Mouse (Mus musculus): ENCODE measurements at regions not wholly inside any gene's neighbourhood (a gene's known extent, or its start where the extent isn't known, plus 50 kb on each side); places are given as distances from the start of the nearest gene placed in this dataset.

DNA sequence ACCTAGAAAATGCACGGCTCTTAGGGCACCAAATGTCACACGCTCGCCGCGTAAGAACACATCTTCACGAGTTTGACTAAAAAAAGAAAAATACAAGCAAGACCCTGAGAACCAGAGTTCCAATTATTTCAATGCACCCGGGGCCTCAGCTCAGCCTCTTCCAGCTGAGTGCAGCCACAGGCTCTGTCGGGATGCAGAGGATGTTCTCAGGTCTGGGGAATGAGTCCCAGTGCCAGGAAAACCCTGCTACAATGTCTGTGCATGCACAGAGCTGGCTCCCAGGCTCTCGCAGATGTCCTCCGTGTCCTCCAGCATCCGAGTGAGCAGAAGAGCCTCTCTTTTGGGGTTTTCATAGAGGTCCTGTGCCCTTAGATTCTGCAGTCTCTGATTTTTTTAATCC is 219.1 kb downstream of the Fndc1 start:
- no peak overlapping the region for H3K9ac ChIP-seq (ENCODE audit: low read length)
- no peaks in the 10 kb centered on the region for H3K36me3 ChIP-seq (ENCODE audit: control insufficient read depth, insufficient read depth, low read length)
- no peak overlapping the region for H3K4me3 ChIP-seq (replicated peaks; ENCODE audit: low read length)
- no peak for ATAC-seq (ENCODE audit: insufficient read depth, low FRiP score)
- no peak overlapping the region for H3K27ac ChIP-seq (ENCODE audit: low read length)
- H3K4me2 ChIP-seq (ENCODE audit: low read depth, low read length) = no peak overlapping the region
- H3K4me1 ChIP-seq (ENCODE audit: control insufficient read depth, insufficient read depth, low read length) = no peaks in the 10 kb centered on the region
- no peaks in the 10 kb centered on the region for H3K27me3 ChIP-seq (ENCODE audit: control insufficient read depth, insufficient read depth, low read length)
- H3K9me3 ChIP-seq (replicated peaks; ENCODE audit: control insufficient read depth, low read length) = no peaks in the 10 kb centered on the region
- 72% methylated on average over 11 of the region's 11 CpGs for whole genome bisulfite sequencing

GRCm38 (mm10) chr17:7607431-7607830 is 219.7 kb downstream of the Fndc1 start:
- no peaks in the 10 kb centered on the region for H3K9me3 ChIP-seq (replicated peaks; ENCODE audit: control insufficient read depth, low read length)
- H3K36me3 ChIP-seq (ENCODE audit: control insufficient read depth, insufficient read depth, low read length) = no peaks in the 10 kb centered on the region
- 78% methylated on average over 4 of the region's 4 CpGs for WGBS
- no peak overlapping the region for H3K27ac ChIP-seq (ENCODE audit: low read length)
- H3K4me1 ChIP-seq (ENCODE audit: control insufficient read depth, insufficient read depth, low read length) = no peaks in the 10 kb centered on the region
- no peak for ATAC-seq (ENCODE audit: insufficient read depth, low FRiP score)
- no peak overlapping the region for H3K9ac ChIP-seq (ENCODE audit: low read length)
- H3K4me3 ChIP-seq (replicated peaks; ENCODE audit: low read length) = no peak overlapping the region
- H3K27me3 ChIP-seq (ENCODE audit: control insufficient read depth, insufficient read depth, low read length) = no peaks in the 10 kb centered on the region
- no peak overlapping the region for H3K4me2 ChIP-seq (ENCODE audit: low read depth, low read length)

DNA sequence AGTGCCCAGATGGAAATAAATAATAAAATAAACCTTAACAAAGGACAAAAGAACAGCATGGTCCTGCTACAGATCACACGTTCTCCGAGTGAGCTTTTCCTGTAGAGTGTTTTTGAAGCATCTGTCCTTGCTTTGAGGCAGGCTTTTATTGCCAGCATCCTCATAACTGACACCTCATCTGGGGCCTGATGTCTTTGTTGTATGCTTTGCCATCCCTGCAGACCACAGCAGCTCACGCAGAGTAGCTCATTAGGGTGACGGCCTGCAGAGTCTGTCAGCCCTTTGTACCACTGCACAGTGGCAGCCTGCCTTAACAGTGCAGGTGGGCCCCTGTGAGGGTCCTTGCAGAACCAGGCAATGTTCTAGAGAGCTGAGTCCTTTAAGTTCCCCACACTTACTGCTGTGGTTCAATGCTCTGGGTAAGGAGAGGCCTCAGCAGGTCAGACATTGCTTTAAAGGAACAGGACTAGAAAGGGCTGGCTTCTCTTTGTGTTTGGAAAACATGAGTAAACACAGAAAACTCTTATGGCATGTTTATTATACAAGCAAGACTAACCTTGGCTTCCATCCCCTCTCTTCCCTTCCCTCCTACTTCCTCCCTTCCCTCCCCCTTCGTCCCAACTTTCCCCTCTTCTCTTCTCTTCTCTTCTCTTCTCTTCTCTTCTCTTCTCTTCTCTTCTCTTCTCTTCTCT is 219.7 kb upstream of the Unc93a2 start:
- no peaks in the 10 kb centered on the region for H3K9me3 ChIP-seq (replicated peaks; ENCODE audit: control insufficient read depth, low read length)
- peak overlapping the region; percentile 33; the same call in 1 of the 2 replicates for H3K27ac ChIP-seq (ENCODE audit: low read length)
- H3K27me3 ChIP-seq (ENCODE audit: control insufficient read depth, insufficient read depth, low read length) = no peaks in the 10 kb centered on the region
- peak; percentile 47; the same call in 1 of the 2 replicates for ATAC-seq (ENCODE audit: insufficient read depth, low FRiP score)
- H3K9ac ChIP-seq (ENCODE audit: low read length) = peak overlapping the region; percentile 21; the same call in 1 of the 2 replicates
- no peaks in the 10 kb centered on the region for H3K36me3 ChIP-seq (ENCODE audit: control insufficient read depth, insufficient read depth, low read length)
- peaks cover 5% of the 10 kb centered on the region; the same call in 1 of the 2 replicates for H3K4me1 ChIP-seq (ENCODE audit: control insufficient read depth, insufficient read depth, low read length)
- H3K4me3 ChIP-seq (replicated peaks; ENCODE audit: low read length) = no peak overlapping the region
- H3K4me2 ChIP-seq (ENCODE audit: low read depth, low read length) = no peak overlapping the region
- WGBS = 63% methylated on average over 5 of the region's 5 CpGs

DNA sequence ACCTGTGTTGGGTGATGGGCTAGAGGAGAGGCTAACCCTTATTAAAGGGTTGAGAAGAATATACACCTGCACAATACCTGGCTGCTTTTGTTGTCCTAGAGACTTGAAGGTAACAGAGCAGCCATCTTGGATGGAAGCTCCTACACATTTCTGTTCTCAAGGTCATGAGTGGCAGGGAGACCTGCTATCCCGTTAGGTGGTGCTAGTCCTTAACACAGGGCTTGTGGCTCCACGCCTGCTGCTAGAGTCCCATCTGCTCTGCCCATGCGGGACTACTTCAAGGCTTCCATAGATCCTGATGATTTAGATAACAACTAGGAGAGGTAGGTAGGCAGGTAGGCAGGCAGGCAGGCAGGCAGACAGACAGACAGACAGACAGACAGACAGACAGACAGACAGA is 218.8 kb upstream of the Unc93a2 start:
- H3K27ac ChIP-seq (ENCODE audit: low read length) = no peak overlapping the region
- H3K9ac ChIP-seq (ENCODE audit: low read length) = no peak overlapping the region
- peaks cover 5% of the 10 kb centered on the region; the same call in 1 of the 2 replicates for H3K4me1 ChIP-seq (ENCODE audit: control insufficient read depth, insufficient read depth, low read length)
- WGBS = 82% methylated on average over 3 of the region's 3 CpGs
- H3K27me3 ChIP-seq (ENCODE audit: control insufficient read depth, insufficient read depth, low read length) = no peaks in the 10 kb centered on the region
- ATAC-seq (ENCODE audit: insufficient read depth, low FRiP score) = no peak
- no peak overlapping the region for H3K4me2 ChIP-seq (ENCODE audit: low read depth, low read length)
- no peaks in the 10 kb centered on the region for H3K36me3 ChIP-seq (ENCODE audit: control insufficient read depth, insufficient read depth, low read length)
- no peak overlapping the region for H3K4me3 ChIP-seq (replicated peaks; ENCODE audit: low read length)
- H3K9me3 ChIP-seq (replicated peaks; ENCODE audit: control insufficient read depth, low read length) = no peaks in the 10 kb centered on the region

DNA sequence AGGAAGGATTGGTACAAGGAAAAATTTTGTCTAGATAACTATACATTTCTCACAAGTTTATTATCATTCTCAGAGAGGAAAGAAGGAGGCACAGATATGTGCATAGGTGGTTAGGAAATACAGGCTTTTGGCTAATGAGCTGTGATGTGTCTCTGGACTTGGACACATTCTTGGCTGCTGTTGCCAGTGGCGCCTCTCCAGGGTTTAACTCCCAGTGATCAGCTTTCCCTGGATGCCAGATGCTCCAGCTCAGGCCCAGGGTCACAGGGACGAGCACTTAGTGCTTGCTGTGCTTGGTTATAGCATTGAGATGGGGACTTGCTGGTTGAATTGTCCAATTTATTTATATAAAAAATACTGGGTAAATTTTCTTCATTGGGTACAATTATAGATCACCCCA is 215.3 kb upstream of the Unc93a2 start:
- H3K36me3 ChIP-seq (ENCODE audit: control insufficient read depth, insufficient read depth, low read length) = no peaks in the 10 kb centered on the region
- H3K4me1 ChIP-seq (ENCODE audit: control insufficient read depth, insufficient read depth, low read length) = peaks cover 5% of the 10 kb centered on the region; the same call in 1 of the 2 replicates
- H3K27me3 ChIP-seq (ENCODE audit: control insufficient read depth, insufficient read depth, low read length) = no peaks in the 10 kb centered on the region
- H3K27ac ChIP-seq (ENCODE audit: low read length) = no peak overlapping the region
- no peak overlapping the region for H3K4me3 ChIP-seq (replicated peaks; ENCODE audit: low read length)
- 0 out of 2 replicates have a peak, but pooled peaks cover 2% of the 10 kb centered on the region for H3K9me3 ChIP-seq (replicated peaks; ENCODE audit: control insufficient read depth, low read length)
- WGBS = 28% methylated on average over 2 of the region's 2 CpGs
- H3K9ac ChIP-seq (ENCODE audit: low read length) = no peak overlapping the region
- peak; percentile 44; the same call in 1 of the 2 replicates for ATAC-seq (ENCODE audit: insufficient read depth, low FRiP score)
- no peak overlapping the region for H3K4me2 ChIP-seq (ENCODE audit: low read depth, low read length)

DNA sequence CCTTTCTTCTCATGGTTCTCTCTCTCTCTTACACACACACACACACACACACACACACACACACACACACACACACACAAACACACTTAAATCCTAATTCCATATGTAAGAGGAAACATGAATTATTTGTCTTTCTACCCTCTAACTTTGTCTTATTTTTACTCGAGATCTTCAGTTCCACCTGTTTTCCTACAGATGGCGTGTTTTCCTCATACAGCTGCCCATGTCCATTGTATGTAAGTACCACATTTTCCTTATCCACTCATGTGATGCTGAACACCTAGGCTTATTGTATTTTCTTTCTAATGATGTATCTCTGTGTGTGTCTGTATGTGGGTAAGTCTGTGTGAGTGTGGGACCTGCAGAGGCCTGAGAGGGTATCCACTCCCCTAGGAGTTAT is 212.2 kb upstream of the Unc93a2 start:
- Histone ChIP-seq H3K9ac (ENCODE audit: low read length) (no peak overlapping the region), H3K4me2 (ENCODE audit: low read depth, low read length) (no peak overlapping the region), H3K4me1 (ENCODE audit: control insufficient read depth, insufficient read depth, low read length) (peaks cover 5% of the 10 kb centered on the region; the same call in 1 of the 2 replicates), H3K27me3 (ENCODE audit: control insufficient read depth, insufficient read depth, low read length) (no peaks in the 10 kb centered on the region), H3K27ac (ENCODE audit: low read length) (no peak overlapping the region), H3K4me3 (replicated peaks; ENCODE audit: low read length) (no peak overlapping the region), H3K36me3 (ENCODE audit: control insufficient read depth, insufficient read depth, low read length) (no peaks in the 10 kb centered on the region), H3K9me3 (replicated peaks; ENCODE audit: control insufficient read depth, low read length) (0 out of 2 replicates have a peak, but pooled peaks cover 3% of the 10 kb centered on the region)
- 56% methylated on average over 2 of the region's 2 CpGs for WGBS
- no peak for ATAC-seq (ENCODE audit: insufficient read depth, low FRiP score)

GRCm38 (mm10) chr17:7594801-7595200 is 209.5 kb upstream of the Unc93a2 start:
- Histone ChIP-seq H3K4me1 (ENCODE audit: control insufficient read depth, insufficient read depth, low read length) (no peaks in the 10 kb centered on the region), H3K27me3 (ENCODE audit: control insufficient read depth, insufficient read depth, low read length) (no peaks in the 10 kb centered on the region), H3K9ac (ENCODE audit: low read length) (no peak overlapping the region), H3K27ac (ENCODE audit: low read length) (no peak overlapping the region), H3K4me3 (replicated peaks; ENCODE audit: low read length) (no peak overlapping the region), H3K4me2 (ENCODE audit: low read depth, low read length) (no peak overlapping the region), H3K36me3 (ENCODE audit: control insufficient read depth, insufficient read depth, low read length) (no peaks in the 10 kb centered on the region), H3K9me3 (replicated peaks; ENCODE audit: control insufficient read depth, low read length) (0 out of 2 replicates have a peak, but pooled peaks cover 3% of the 10 kb centered on the region)
- 39% methylated on average over 3 of the region's 3 CpGs for WGBS
- no peak for ATAC-seq (ENCODE audit: insufficient read depth, low FRiP score)

- H3K9ac ChIP-seq (ENCODE audit: low read length) = no peak overlapping the region
- H3K27me3 ChIP-seq (ENCODE audit: control insufficient read depth, insufficient read depth, low read length) = no peaks in the 10 kb centered on the region
- H3K9me3 ChIP-seq (replicated peaks; ENCODE audit: control insufficient read depth, low read length) = 0 out of 2 replicates have a peak, but pooled peaks cover 3% of the 10 kb centered on the region
- H3K4me1 ChIP-seq (ENCODE audit: control insufficient read depth, insufficient read depth, low read length) = no peaks in the 10 kb centered on the region
- 73% methylated on average over 4 of the region's 4 CpGs for WGBS
- ATAC-seq (ENCODE audit: insufficient read depth, low FRiP score) = no peak
- H3K36me3 ChIP-seq (ENCODE audit: control insufficient read depth, insufficient read depth, low read length) = no peaks in the 10 kb centered on the region
- H3K27ac ChIP-seq (ENCODE audit: low read length) = no peak overlapping the region
- H3K4me2 ChIP-seq (ENCODE audit: low read depth, low read length) = no peak overlapping the region
- H3K4me3 ChIP-seq (replicated peaks; ENCODE audit: low read length) = no peak overlapping the region
These were observed 207.2 kb upstream of the Unc93a2 start for GRCm38 (mm10) chr17:7592491-7592890.

DNA sequence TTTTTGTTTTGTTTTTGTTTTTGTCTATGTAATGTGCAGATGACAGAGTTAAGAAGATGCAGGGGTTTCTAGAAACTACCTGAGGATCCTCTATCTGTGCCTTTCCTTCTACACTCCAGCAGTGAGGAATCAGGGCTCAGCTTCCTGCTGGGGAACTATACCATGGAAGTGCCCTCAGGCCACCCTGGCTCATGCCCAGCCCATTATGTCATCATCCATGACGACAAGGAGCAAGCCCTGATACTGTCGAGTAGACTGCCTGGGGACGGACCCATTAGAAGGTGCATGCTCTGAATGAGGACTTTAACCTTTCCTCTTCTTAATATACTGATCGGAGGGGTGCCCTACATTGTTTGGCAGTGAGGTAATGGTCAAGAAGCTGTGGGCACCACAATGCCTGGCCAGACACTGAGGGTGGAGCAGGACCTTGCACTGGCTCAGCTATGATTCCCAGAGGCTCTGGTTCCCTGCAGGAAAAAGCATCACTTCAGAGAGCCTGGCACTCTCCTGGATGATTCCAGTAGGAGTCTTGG is 197.7 kb upstream of the Unc93a2 start:
- ATAC-seq (ENCODE audit: insufficient read depth, low FRiP score) = no peak
- Histone ChIP-seq H3K27me3 (ENCODE audit: control insufficient read depth, insufficient read depth, low read length) (no peaks in the 10 kb centered on the region), H3K9ac (ENCODE audit: low read length) (no peak overlapping the region), H3K36me3 (ENCODE audit: control insufficient read depth, insufficient read depth, low read length) (no peaks in the 10 kb centered on the region), H3K4me2 (ENCODE audit: low read depth, low read length) (no peak overlapping the region), H3K9me3 (replicated peaks; ENCODE audit: control insufficient read depth, low read length) (no peaks in the 10 kb centered on the region), H3K4me1 (ENCODE audit: control insufficient read depth, insufficient read depth, low read length) (no peaks in the 10 kb centered on the region), H3K27ac (ENCODE audit: low read length) (no peak overlapping the region), H3K4me3 (replicated peaks; ENCODE audit: low read length) (no peak overlapping the region)
- WGBS = 69% methylated on average over 4 of the region's 4 CpGs

Data from stomach, embryonic 16.5 days (tissue).